Mouse (Mus musculus) forelimb bud, embryonic 11.5 days (tissue): ENCODE results near the gene Ino80d.

Source experiments
- DNase-seq: peaks from one replicate; pipeline ENCODE4 v3.0.0-alpha.2; 2012; ENCODE audit warnings: low read depth, low spot score

Ino80d gene

GRCm38 (mm10) chr1:62914495-62914894 is 200.0 kb downstream of the Ino80d start:
- no peak for DNase-seq

- no peak for DNase-seq
Measured at GRCm38 (mm10) chr1:62911426-62911825, 203.0 kb downstream of the Ino80d start.

GRCm38 (mm10) chr1:62909126-62909525 is 205.3 kb downstream of the Ino80d start:
- no peak for DNase-seq

DNA sequence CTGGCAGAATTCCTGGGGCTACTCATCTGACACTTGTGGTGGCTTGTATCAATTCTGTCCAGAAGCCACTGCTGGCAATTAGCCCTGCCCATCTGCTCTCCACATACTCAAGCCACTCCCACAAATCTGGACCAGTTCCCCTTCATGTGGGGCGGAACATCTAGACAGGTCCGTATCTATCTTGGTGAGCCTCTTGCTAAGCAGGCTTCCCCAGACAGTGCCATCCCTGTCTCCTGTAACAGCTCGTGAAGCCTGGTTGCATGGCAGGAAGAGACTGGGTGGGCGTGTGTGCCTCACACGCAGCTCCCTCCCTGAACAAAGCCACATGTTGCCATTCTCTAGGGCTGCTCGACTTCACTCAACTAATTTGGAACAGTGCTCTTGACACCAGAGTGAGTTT is 206.0 kb downstream of the Ino80d start:
- DNase-seq, result no peak
